Mouse (Mus musculus): Measurements from ENCODE around the gene Ric1. TPM values are rescaled to one million over a fixed set of nuclear protein-coding genes. Genes with fewer than 3 reads are reported as not detected.

The Ric1 gene
- 7.7 and 10.6 TPM in 2 replicates for polyA plus RNA-seq (2021; fragmentation: Nextera tagmentation)
- long read RNA-seq, experiment 1, partial matches to known transcripts: 1 of 33 reads
- long read RNA-seq, experiment 1, other reads (novel, unspliced or antisense): 32 of 33 reads
- long read RNA-seq, experiment 2, partial matches to known transcripts: 8 of 8 reads
- long read RNA-seq, experiment 2, other reads (novel, unspliced or antisense): 0 of 8 reads

DNA sequence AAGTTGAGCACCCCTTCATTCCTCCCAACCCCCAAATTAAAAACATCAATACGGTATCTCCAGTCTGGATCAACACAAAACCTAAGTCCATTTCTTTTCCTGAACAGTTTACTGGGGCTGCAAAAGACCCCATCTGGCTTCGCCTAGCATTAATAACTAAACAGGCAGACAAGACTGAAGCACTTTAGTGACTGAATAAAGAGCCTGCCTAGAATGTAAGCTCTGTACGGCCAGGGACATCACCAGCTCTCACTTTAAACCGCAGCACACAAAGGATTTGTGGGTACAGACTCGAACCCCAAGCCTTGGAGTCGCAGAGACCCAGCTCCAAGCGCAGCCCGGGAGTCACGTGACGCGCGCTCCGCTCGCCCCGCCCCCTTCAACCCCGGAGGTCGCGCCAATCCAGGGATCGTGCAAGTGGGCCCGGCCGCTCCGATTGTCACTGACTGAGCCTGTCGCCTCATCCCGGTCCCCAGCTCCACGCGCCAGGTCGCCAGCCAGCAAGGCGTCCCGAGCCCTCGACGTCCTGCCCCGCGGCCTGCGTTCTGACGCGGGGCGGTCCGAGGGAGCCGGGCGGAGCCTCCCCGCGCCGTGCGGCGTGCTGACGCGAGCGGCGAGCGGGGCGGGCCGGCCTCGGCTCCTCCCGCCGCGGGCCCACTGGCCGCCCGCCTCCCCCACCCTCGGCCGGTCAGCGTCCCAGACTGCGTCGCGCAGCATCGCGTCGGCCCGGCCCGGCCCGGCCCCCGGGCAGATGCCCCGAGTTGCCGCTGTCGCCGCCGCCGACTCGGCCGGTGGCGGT lies at the start of gene Ric1:
Gene Ric1, plus strand, starts transcription at position 646 of the 799 bp plus-strand sequence.

GRCm38 (mm10) chr19:29647651-29648549 lies 125.8 kb downstream of the Ric1 start, which contains the start of gene Ermp1:
Gene Ermp1, minus strand, starts transcription at chr19:29648415.

Other genes with a start within 250 kb of the Ric1 start
- gene Insl6, start 196.9 kb upstream of the Ric1 start, polyA plus RNA-seq (2021; fragmentation: Nextera tagmentation): 1.6 and 2.7 TPM in 2 replicates
- 2.2 and 2.9 TPM in 2 replicates for gene Rln1, start 187.6 kb upstream of the Ric1 start, polyA plus RNA-seq (2021; fragmentation: Nextera tagmentation)
- 20.3 and 24.4 TPM in 2 replicates for gene Plgrkt, start 154.9 kb upstream of the Ric1 start, polyA plus RNA-seq (2021; fragmentation: Nextera tagmentation)
- gene Cd274, start 154.8 kb upstream of the Ric1 start, polyA plus RNA-seq (2021; fragmentation: Nextera tagmentation): 0.98 and 1.3 TPM in 2 replicates
- not detected in 2 replicates for gene Pdcd1lg2, start 111.4 kb upstream of the Ric1 start, polyA plus RNA-seq (2021; fragmentation: Nextera tagmentation)
- 9.5 and 13.7 TPM in 2 replicates for gene Ermp1, start 126.1 kb downstream of the Ric1 start, polyA plus RNA-seq (2021; fragmentation: Nextera tagmentation)
- not detected in 2 replicates for gene Mlana, start 175.5 kb downstream of the Ric1 start, polyA plus RNA-seq (2021; fragmentation: Nextera tagmentation)

All from layer of hippocampus, adult 6 months (tissue).